24 mouse cellular contexts compared by ENCODE assay signal in the genomic region with DNA sequence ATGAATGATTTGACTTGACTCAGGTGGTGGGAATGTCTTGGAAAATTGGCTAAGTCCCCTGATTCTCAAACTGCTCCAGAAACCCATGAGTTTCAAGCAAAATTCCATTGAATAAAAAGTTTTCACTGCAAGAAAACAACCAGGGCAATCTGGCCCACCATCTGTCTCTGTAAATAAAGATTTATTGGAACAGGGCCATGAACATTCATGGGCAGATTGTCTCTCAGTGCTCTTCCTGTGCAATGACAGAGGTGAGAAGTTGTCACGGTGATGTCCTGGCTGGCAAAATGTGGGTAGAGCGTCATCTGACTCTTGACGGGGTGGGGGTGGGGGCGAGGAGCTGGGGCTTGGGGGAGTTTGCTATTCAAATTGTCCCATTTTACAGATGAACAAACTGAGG. TPM values are rescaled to one million over a fixed set of nuclear protein-coding genes. Genes with fewer than 3 reads are reported as not detected.
DNase-seq lines count a peak whose midpoint lies in the region; ATAC-seq lines count a peak whose summit lies in the region.
"Had no signal": no experiment of that assay in that cellular context is flagged by ENCODE, and none has a peak within 500 bp of the region (broad histone marks: within the 10 kb centered on the region; RNA-seq: fewer than 3 reads in every experiment).

No protein-coding gene starts in this region.

- no peaks in the 10 kb centered on the region for H3K4me1 ChIP-seq in forebrain, embryonic 14.5 days (ENCODE audit: control insufficient read depth, insufficient read depth, low read length)
- no peaks in the 10 kb centered on the region for H3K4me1 ChIP-seq in forebrain, embryonic 10.5 days
- H3K4me1 ChIP-seq in liver, embryonic 11.5 days (replicated peaks; ENCODE audit: control insufficient read depth, insufficient read depth, low read length) = no peaks in the 10 kb centered on the region
- no peaks in the 10 kb centered on the region for H3K4me1 ChIP-seq in intestine, embryonic 15.5 days (replicated peaks)
- H3K4me1 ChIP-seq: forebrain, embryonic 15.5 days; heart, embryonic 13.5 days; neural tube, embryonic 12.5 days had no signal

- no peak overlapping the region for H3K9ac ChIP-seq in forebrain, embryonic 14.5 days (ENCODE audit: low read length)
- H3K9ac ChIP-seq in liver, embryonic 11.5 days (ENCODE audit: low read depth, low read length) = no peak overlapping the region
- no peak overlapping the region for H3K9ac ChIP-seq in intestine, embryonic 15.5 days
- H3K9ac ChIP-seq: forebrain, embryonic 15.5 days; heart, embryonic 13.5 days; neural tube, embryonic 12.5 days had no signal

- no peak overlapping the region for H3K4me3 ChIP-seq in forebrain, embryonic 14.5 days (ENCODE audit: low read depth, low read length)
- H3K4me3 ChIP-seq in forebrain, embryonic 10.5 days = no peak overlapping the region
- H3K4me3 ChIP-seq in liver, embryonic 11.5 days (ENCODE audit: low read depth, low read length) = no peak overlapping the region
- H3K4me3 ChIP-seq in intestine, embryonic 15.5 days (replicated peaks) = no peak overlapping the region
- H3K4me3 ChIP-seq: forebrain, embryonic 15.5 days; heart, embryonic 13.5 days; neural tube, embryonic 12.5 days had no signal

- no peaks in the 10 kb centered on the region for H3K9me3 ChIP-seq in forebrain, embryonic 14.5 days (replicated peaks; ENCODE audit: control insufficient read depth, low read length)
- H3K9me3 ChIP-seq in forebrain, embryonic 10.5 days = peaks cover 7% of the 10 kb centered on the region
- H3K9me3 ChIP-seq in liver, embryonic 11.5 days (ENCODE audit: control insufficient read depth, low read length) = no peaks in the 10 kb centered on the region
- H3K9me3 ChIP-seq in intestine, embryonic 15.5 days = no peaks in the 10 kb centered on the region
- H3K9me3 ChIP-seq: forebrain, embryonic 15.5 days; neural tube, embryonic 12.5 days had no signal

- no peak overlapping the region for H3K4me2 ChIP-seq in forebrain, embryonic 14.5 days (ENCODE audit: low read length)
- no peak overlapping the region for H3K4me2 ChIP-seq in liver, embryonic 11.5 days
- H3K4me2 ChIP-seq in intestine, embryonic 15.5 days (replicated peaks) = no peak overlapping the region
- H3K4me2 ChIP-seq: forebrain, embryonic 15.5 days; heart, embryonic 13.5 days; neural tube, embryonic 12.5 days had no signal

- WGBS in forebrain, embryonic 14.5 days = 79% methylated on average over 4 of the region's 4 CpGs
- 98% methylated on average over 4 of the region's 4 CpGs for WGBS in forebrain, embryonic 10.5 days
- WGBS in liver, embryonic 11.5 days = 90% methylated on average over 4 of the region's 4 CpGs
- 87% methylated on average over 4 of the region's 4 CpGs for WGBS in intestine, embryonic 15.5 days

- DNase-seq in forebrain, embryonic 14.5 days (ENCODE audit: low spot score) = peak; percentile 81
- DNase-seq in forebrain, embryonic 10.5 days (ENCODE audit: extremely low spot score, low spot score) = no peak
- DNase-seq in brain, adult 2 months (ENCODE audit: low read depth, low spot score) = peak; percentile 85
- DNase-seq in cerebellum, adult 9-11 months = peak; percentile 61
- DNase-seq in layer of hippocampus, adult 8-10 months (ENCODE audit: low spot score in 2 of 2) = peak; percentile 51 to 74
- no peak for DNase-seq in liver, embryonic 11.5 days (ENCODE audit: low spot score)
- DNase-seq in urinary bladder, postnatal 36 days (ENCODE audit: low spot score in 2 of 2) = no peak
- DNase-seq: adrenal gland, postnatal 14 days; embryo, embryonic 11 days; heart, postnatal 4 days; kidney, adult 2 months; kidney, postnatal 4 days; left cerebral cortex, postnatal 4 days; lung, adult 2 months; lung, postnatal 36 days; right cerebral cortex, postnatal 25 days; thymus, postnatal 25 days had no signal

- H3K36me3 ChIP-seq in forebrain, embryonic 14.5 days (ENCODE audit: control insufficient read depth, insufficient read depth, low read length) = no peaks in the 10 kb centered on the region
- H3K36me3 ChIP-seq in forebrain, embryonic 10.5 days (replicated peaks) = no peaks in the 10 kb centered on the region
- no peaks in the 10 kb centered on the region for H3K36me3 ChIP-seq in liver, embryonic 11.5 days (ENCODE audit: control insufficient read depth, insufficient read depth, low read length)
- H3K36me3 ChIP-seq in intestine, embryonic 15.5 days = no peaks in the 10 kb centered on the region
- H3K36me3 ChIP-seq: forebrain, embryonic 15.5 days; heart, embryonic 13.5 days; neural tube, embryonic 12.5 days had no signal

- no peak for ATAC-seq in forebrain, embryonic 14.5 days
- no peak for ATAC-seq in liver, embryonic 11.5 days (replicated peaks; ENCODE audit: low FRiP score)
- ATAC-seq in intestine, embryonic 15.5 days = no peak
- ATAC-seq: forebrain, embryonic 15.5 days had no signal

- H3K27me3 ChIP-seq in forebrain, embryonic 14.5 days (replicated peaks; ENCODE audit: control insufficient read depth, insufficient read depth, low read length) = no peaks in the 10 kb centered on the region
- H3K27me3 ChIP-seq in forebrain, embryonic 10.5 days (ENCODE audit: poor library complexity, severe bottlenecking) = no peaks in the 10 kb centered on the region
- no peaks in the 10 kb centered on the region for H3K27me3 ChIP-seq in liver, embryonic 11.5 days (replicated peaks; ENCODE audit: control insufficient read depth, insufficient read depth, low read length)
- no peaks in the 10 kb centered on the region for H3K27me3 ChIP-seq in intestine, embryonic 15.5 days (replicated peaks)
- H3K27me3 ChIP-seq: forebrain, embryonic 15.5 days; heart, embryonic 13.5 days; neural tube, embryonic 12.5 days had no signal

- H3K27ac ChIP-seq in forebrain, embryonic 14.5 days (ENCODE audit: low read depth, low read length) = no peak overlapping the region
- H3K27ac ChIP-seq in forebrain, embryonic 10.5 days = no peak overlapping the region
- no peak overlapping the region for H3K27ac ChIP-seq in liver, embryonic 11.5 days (ENCODE audit: low read depth, low read length)
- H3K27ac ChIP-seq in intestine, embryonic 15.5 days = no peak overlapping the region
- H3K27ac ChIP-seq: heart, embryonic 13.5 days; neural tube, embryonic 12.5 days had no signal

RNA-seq across cellular contexts. Expression of a gene that starts 24.8 kb away (rescaled TPM):
- polyA plus RNA-seq in forebrain, embryonic 14.5 days (2014; fragmentation: Nextera tagmentation; extraction: Ambion mirVana) = 0.09 and 0.11 TPM in 2 replicates
- polyA plus RNA-seq in forebrain, embryonic 10.5 days (2016; fragmentation: Nextera tagmentation; extraction: Ambion mirVana) = not detected in 2 replicates
- under 1 TPM in 1 of 4 experiments, not detected in 3; 0.23 TPM for total RNA-seq in layer of hippocampus, adult 8-10 months (2022)
- not detected in 2 replicates for polyA plus RNA-seq in liver, embryonic 11.5 days (2014; fragmentation: Nextera tagmentation; extraction: Ambion mirVana)
- not detected in 2 replicates for polyA plus RNA-seq in intestine, embryonic 15.5 days (2015; fragmentation: Nextera tagmentation; extraction: Ambion mirVana)
- total RNA-seq: adrenal gland, postnatal 14 days; gastrocnemius, adult 18-20 months; granulocyte monocyte progenitor cell, adult 5-6 weeks; heart, postnatal 4 days; left cerebral cortex, postnatal 4 days; liver, adult 2 months had no signal
- polyA plus RNA-seq: forebrain, embryonic 15.5 days; heart, embryonic 13.5 days; liver, adult 2 months; lung, adult 2 months; neural tube, embryonic 12.5 days had no signal

Comparison
In these comparisons a context has a peak if more than half of its experiments do, and no peak if none do; other contexts are left out.
1. DNase-seq: peak in forebrain, embryonic 14.5 days (single experiment), brain, adult 2 months (single experiment), cerebellum, adult 9-11 months (single experiment) and layer of hippocampus, adult 8-10 months (2 of 2); none in forebrain, embryonic 10.5 days (single experiment), liver, embryonic 11.5 days (single experiment) and urinary bladder, postnatal 36 days (0 of 2).